Mouse (Mus musculus) sigmoid colon, adult 10 weeks (tissue): ENCODE data around the gene Uhrf1. TPM values are rescaled to one million over a fixed set of nuclear protein-coding genes. Genes with fewer than 3 reads are reported as not detected.

ENCODE experiments used
- polyA plus RNA-seq: library from polyadenylated mRNA; stranded (reverse); fragments of 350-450 nt; fragmentation: Illumina TruSeq; extraction: RNeasy Lipid Tissue Mini Kit (QIAGEN cat#74804); gene quantifications from one replicate; pipeline ENCODE4 v1.2.3, GENCODE M21; 2014; ENCODE audit warnings: low read depth, low replicate concordance

Uhrf1 gene
- polyA plus RNA-seq = 6.8 TPM

GRCm38 (mm10) chr17:56303160-56303846 lies at the start of gene Uhrf1:
TSS of gene Uhrf1 (plus strand) at chr17:56303321.

GRCm38 (mm10) chr17:56256239-56256881 lies 46.8 kb upstream of the Uhrf1 start, which contains the start of gene Fem1a:
TSS of gene Fem1a (plus strand) at chr17:56256810.

GRCm38 (mm10) chr17:56276643-56277566 lies 26.2 kb upstream of the Uhrf1 start, which contains the start of gene Ticam1:
TSS of gene Ticam1 (minus strand) at chr17:56276786.

GRCm38 (mm10) chr17:56292531-56293222 lies 10.4 kb upstream of the Uhrf1 start, which contains the start of gene Plin3:
TSS of gene Plin3 (minus strand) at chr17:56292873.

GRCm38 (mm10) chr17:56300186-56300585 lies 2.9 kb upstream of the Uhrf1 start, which contains the start of gene Arrdc5:
TSS of gene Arrdc5 (minus strand) at chr17:56300286.

GRCm38 (mm10) chr17:56325450-56326152 lies 22.5 kb downstream of the Uhrf1 start, which contains the start of gene Kdm4b:
TSS of gene Kdm4b (plus strand) at chr17:56326062.

Other genes with a start within 250 kb of the Uhrf1 start
- gene Ubxn6, start 228.3 kb upstream of the Uhrf1 start, polyA plus RNA-seq = 23.9 TPM
- gene Hdgfl2, start 223.7 kb upstream of the Uhrf1 start, polyA plus RNA-seq = 2.7 TPM
- gene Plin4, start 193.5 kb upstream of the Uhrf1 start, polyA plus RNA-seq = 1.4 TPM
- gene Plin5, start 185.7 kb upstream of the Uhrf1 start, polyA plus RNA-seq = not detected
- not detected for gene Lrg1, start 181.3 kb upstream of the Uhrf1 start, polyA plus RNA-seq
- gene Sema6b, start 163.0 kb upstream of the Uhrf1 start, polyA plus RNA-seq = not detected
- gene Tnfaip8l1, start 140.8 kb upstream of the Uhrf1 start, polyA plus RNA-seq = 2.0 TPM
- 13.5 TPM for gene Mydgf, start 119.4 kb upstream of the Uhrf1 start, polyA plus RNA-seq
- gene Dpp9, start 84.4 kb upstream of the Uhrf1 start, polyA plus RNA-seq = 0.28 TPM
- 3.3 TPM for gene Fem1a, start 46.5 kb upstream of the Uhrf1 start, polyA plus RNA-seq
- gene Ticam1, start 26.5 kb upstream of the Uhrf1 start, polyA plus RNA-seq = 0.69 TPM
- gene Plin3, start 10.4 kb upstream of the Uhrf1 start, polyA plus RNA-seq = 22.0 TPM
- not detected for gene Arrdc5, start 3.0 kb upstream of the Uhrf1 start, polyA plus RNA-seq
- gene Kdm4b, start 22.7 kb downstream of the Uhrf1 start, polyA plus RNA-seq = 1.4 TPM
- gene Ptprs, start 173.2 kb downstream of the Uhrf1 start, polyA plus RNA-seq = 0.98 TPM
- not detected for gene Znrf4, start 209.1 kb downstream of the Uhrf1 start, polyA plus RNA-seq